Mouse (Mus musculus): Measurements from ENCODE around the gene Zfp872.

DNA sequence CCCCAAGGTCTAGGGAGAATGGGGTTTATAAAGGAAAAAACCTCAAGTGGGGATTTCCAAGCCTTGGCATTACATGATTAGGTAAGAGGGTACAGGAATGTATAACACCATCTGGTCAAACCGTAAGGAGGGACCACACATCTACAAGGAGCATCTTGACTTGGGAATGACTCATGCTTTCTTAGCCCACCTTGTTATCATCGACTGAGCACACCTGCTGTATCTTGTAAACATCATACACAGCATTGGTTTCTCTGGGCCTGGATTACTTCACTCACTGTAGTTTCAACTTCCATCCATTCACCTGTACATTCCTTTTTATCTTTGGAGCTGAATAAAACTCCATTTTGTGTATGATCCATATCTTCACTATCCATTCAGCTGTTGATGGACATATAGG is 56.4 kb downstream of the Zfp872 start:
- no peak for TF ChIP-seq CTCF (IDR thresholded peaks at IDR 0.05; ENCODE audit: borderline replicate concordance, insufficient read depth, low read depth, low read length)
- no peak for TF ChIP-seq POLR2A (IDR thresholded peaks at IDR 0.05; ENCODE audit: borderline replicate concordance, insufficient read depth, low read length)
